Mouse (Mus musculus) ES-E14 (cell line): Measurements from ENCODE around the gene Shprh. TPM values are rescaled to one million over a fixed set of nuclear protein-coding genes. Genes with fewer than 3 reads are reported as not detected.
"Not testable (repeated sequence)": the region's sequence is repeated elsewhere in the genome, so short reads cannot be mapped to it uniquely, and the experiment has no call there.

Source experiments
- DNase-seq: peaks from one replicate; pipeline ENCODE4 v3.0.0-alpha.2; 2013; ENCODE audit warnings: low read depth, low spot score
- H3K27ac ChIP-seq: 2 replicates; pipeline ENCODE4 v1.5.1; 2012; ENCODE audit warnings: low read depth, mild to moderate bottlenecking, low read length, moderate library complexity, mixed read lengths; ENCODE audit not compliant: poor library complexity, insufficient read depth, severe bottlenecking
- H3K36me3 ChIP-seq: 2 replicates; pipeline ENCODE4 v1.6.1; 2012; ENCODE audit warnings: mild to moderate bottlenecking, low read length, moderate library complexity, mixed read lengths; ENCODE audit not compliant: control insufficient read depth, poor library complexity, insufficient read depth, severe bottlenecking
- H3K4me1 ChIP-seq, 2 experiments: fragments of 150-350 bp in 1 of 2; sonication (generic) in 1 of 2; 2 replicates each; pipeline ENCODE4 v1.6.1; 2012; ENCODE audit warnings: low read length in 2 of 2, mild to moderate bottlenecking in 1 of 2, mixed read lengths in 1 of 2; ENCODE audit not compliant: control insufficient read depth in 2 of 2, insufficient read depth in 2 of 2, poor library complexity in 1 of 2
- H3K4me3 ChIP-seq, 2 experiments: fragments of 150-350 bp in 1 of 2; sonication (generic) in 1 of 2; 2 replicates each; pipeline ENCODE4 v1.5.1; 2012; ENCODE audit warnings: low read length in 2 of 2, low read depth in 1 of 2, mild to moderate bottlenecking in 1 of 2, mixed read lengths in 1 of 2; ENCODE audit not compliant: insufficient read depth in 1 of 2, poor library complexity in 1 of 2, severe bottlenecking in 1 of 2
- H3K9ac ChIP-seq: 2 replicates; pipeline ENCODE4 v1.6.1; 2012; ENCODE audit warnings: low read depth, mild to moderate bottlenecking, low read length, mixed read lengths; ENCODE audit not compliant: poor library complexity, insufficient read depth, severe bottlenecking
- H3K9me3 ChIP-seq: fragments of 150-350 bp; sonication (generic); 2 replicates; pipeline ENCODE4 v1.6.1; 2012; ENCODE audit warnings: low read depth, mild to moderate bottlenecking, low read length; ENCODE audit not compliant: control insufficient read depth, insufficient read depth
- CHD2 ChIP-seq: IDR thresholded peaks from 2 replicates; pipeline ENCODE4 v1.6.1; 2014; ENCODE audit warnings: mild to moderate bottlenecking, low read depth, low read length, inconsistent platforms
- HCFC1 ChIP-seq: IDR thresholded peaks from 2 replicates; pipeline ENCODE4 v1.6.1; 2012; ENCODE audit warnings: low read length, inconsistent platforms, borderline replicate concordance; ENCODE audit not compliant: insufficient read depth
- MAFK ChIP-seq: IDR thresholded peaks from 2 replicates; pipeline ENCODE4 v1.6.1; 2014; ENCODE audit warnings: mild to moderate bottlenecking, low read depth, low read length, inconsistent platforms; ENCODE audit not compliant: insufficient read depth
- ZC3H11A ChIP-seq: IDR thresholded peaks from 2 replicates; pipeline ENCODE4 v1.6.1; 2012; ENCODE audit warnings: low read depth, mild to moderate bottlenecking, inconsistent platforms, low read length, borderline replicate concordance
- ZNF384 ChIP-seq: IDR thresholded peaks from 2 replicates; pipeline ENCODE4 v1.6.1; 2012; ENCODE audit warnings: low read depth, low read length, inconsistent platforms
- in situ Hi-C, 2 experiments: fragments of 600-800 bp; cut with MboI; formaldehyde crosslinking; loops; one replicate each; pipeline ENCODE4 v1.15.1; 2025; ENCODE audit warnings: low sequenced_read_pairs in 2 of 2, inconsistent platforms in 1 of 2; ENCODE audit not compliant: unreplicated experiment in 2 of 2
- total RNA-seq: library from RNA; depleted of rRNA; stranded (reverse); fragments of 300-350 nt; gene quantifications from 2 replicates; pipeline ENCODE4 v1.2.3, GENCODE M21; 2012; rRNA removed

Shprh gene
- total RNA-seq, 1 experiment, result 23.1 TPM

DNA sequence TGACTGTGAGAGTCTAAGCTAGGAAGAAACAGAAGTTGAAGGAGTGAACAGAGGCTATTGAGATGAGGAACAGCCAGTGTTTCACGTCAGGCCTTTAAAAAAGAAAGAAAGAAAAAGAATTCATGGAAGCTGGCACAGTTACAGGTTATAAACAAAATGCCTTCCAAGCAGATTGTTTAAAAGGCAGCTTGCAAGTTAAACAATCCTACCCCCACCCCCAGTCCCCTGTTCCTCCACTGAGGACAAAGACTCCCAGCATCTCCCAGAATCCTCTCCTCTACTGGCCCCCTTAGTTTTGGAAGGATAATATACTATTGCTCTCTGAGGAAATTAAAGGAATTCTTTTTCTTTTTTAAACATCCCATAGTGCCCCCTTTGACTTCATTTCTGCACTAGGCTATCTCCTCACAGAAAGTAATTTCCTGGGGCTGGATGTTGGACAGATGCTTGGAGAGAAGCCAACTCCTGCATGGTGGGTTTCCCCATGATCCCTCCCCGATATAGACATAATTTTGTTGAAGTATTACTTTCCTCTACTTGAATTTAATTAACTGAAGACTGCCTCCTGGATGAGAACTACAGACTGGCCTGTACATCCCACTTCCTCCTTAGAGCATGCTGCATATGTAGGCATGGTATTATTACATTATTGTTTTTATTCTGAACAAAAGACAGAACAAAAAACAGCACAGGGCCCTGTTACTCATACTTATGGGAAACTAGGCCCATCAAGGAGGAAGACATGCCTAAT, 101.2 kb downstream of the Shprh start:
- H3K36me3 ChIP-seq, result no peaks in the 10 kb centered on the region
- H3K9ac ChIP-seq, result no peak overlapping the region
- in situ Hi-C loops, result no loop called here
- H3K9me3 ChIP-seq, result no peaks in the 10 kb centered on the region
- no peak overlapping the region for H3K27ac ChIP-seq
- no peak overlapping the region for H3K4me3 ChIP-seq
- no peak for DNase-seq
- no peak for TF ChIP-seq ZC3H11A
- no peak for TF ChIP-seq ZNF384
- no peak for TF ChIP-seq HCFC1
- no peak for TF ChIP-seq CHD2
- TF ChIP-seq MAFK, result no peak
- H3K4me1 ChIP-seq, result no peaks in the 10 kb centered on the region

DNA sequence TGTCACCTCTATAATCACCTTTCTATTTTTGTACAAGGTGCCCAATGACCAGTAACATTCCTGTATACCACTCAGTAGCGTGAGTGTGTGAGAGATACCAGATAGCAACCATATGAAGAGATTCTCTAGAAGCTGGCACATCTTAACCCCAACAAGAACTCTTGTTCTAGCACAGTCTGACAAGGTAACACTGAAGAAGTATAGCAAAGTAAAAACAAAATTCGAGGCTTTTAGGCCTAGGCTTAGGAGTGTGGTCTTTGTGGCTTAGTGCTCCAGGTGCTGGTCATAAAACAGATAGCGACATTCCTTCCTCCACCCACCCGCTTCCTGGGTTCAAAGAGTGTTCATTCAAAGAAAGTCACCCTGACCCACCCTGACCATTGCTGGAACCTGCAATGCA, 104.4 kb downstream of the Shprh start:
- DNase-seq, H3K9me3 ChIP-seq, H3K36me3 ChIP-seq, H3K4me3 ChIP-seq, H3K9ac ChIP-seq, H3K4me1 ChIP-seq, in situ Hi-C loops, H3K27ac ChIP-seq: not testable (repeated sequence)

DNA sequence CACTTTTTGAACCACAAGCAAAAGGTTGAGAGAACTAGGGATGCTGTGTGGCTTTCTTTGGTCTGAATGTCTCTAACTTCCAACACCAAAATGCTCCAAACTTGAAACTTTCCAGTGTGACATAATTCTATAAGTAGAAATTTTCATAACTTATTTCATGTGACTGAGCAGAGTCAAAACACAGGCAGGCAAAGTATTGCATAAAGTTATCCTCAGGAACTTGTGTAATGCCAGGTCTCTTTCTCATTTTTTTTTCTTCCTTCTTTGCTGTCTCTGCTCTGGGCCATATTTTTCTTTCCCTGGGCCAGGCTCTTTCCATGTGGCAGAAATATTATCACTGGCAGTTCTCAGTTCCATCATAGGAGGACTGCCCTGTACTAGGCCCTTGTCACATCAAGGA, 110.9 kb downstream of the Shprh start:
- no peak for DNase-seq

DNA sequence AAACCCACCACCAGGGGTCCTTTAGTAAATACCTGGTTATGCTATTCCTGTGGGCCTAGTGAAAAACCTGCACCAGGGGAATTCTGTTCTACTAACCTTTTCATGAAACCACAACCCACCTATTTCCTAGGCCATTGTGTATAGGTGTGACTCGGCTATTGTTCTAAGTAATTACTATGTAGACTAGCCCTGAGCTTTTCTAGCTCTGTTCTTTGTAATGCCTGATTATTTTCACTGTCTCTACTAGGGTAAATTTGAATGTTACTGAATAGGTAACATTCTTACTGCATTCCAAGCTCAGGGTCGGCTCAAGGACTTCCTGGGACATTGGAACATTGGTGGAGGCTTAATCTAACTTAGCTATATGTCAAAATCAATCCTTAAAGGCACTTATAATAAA, 113.1 kb downstream of the Shprh start:
- in situ Hi-C loops, H3K36me3 ChIP-seq, H3K9ac ChIP-seq, H3K9me3 ChIP-seq, H3K4me3 ChIP-seq, H3K27ac ChIP-seq, DNase-seq, H3K4me1 ChIP-seq: not testable (repeated sequence)

More for the DNA sequence above, 110.9 kb downstream of the Shprh start:
- in situ Hi-C loops, result no loop called here
- Histone ChIP-seq H3K9me3 (peaks cover 6% of the 10 kb centered on the region; the same call in 1 of the 2 replicates), H3K4me1 (peaks cover 2 to 3% of the 10 kb centered on the region in 2 experiments; a peak in 1 of 4 replicates), H3K27ac (no peak overlapping the region), H3K9ac (no peak overlapping the region), H3K4me3 (no peak overlapping the region), H3K36me3 (no peaks in the 10 kb centered on the region)
- TF ChIP-seq MAFK, result no peak
- no peak for TF ChIP-seq HCFC1
- TF ChIP-seq ZC3H11A, result no peak
- TF ChIP-seq CHD2, result no peak
- TF ChIP-seq ZNF384, result no peak

DNA sequence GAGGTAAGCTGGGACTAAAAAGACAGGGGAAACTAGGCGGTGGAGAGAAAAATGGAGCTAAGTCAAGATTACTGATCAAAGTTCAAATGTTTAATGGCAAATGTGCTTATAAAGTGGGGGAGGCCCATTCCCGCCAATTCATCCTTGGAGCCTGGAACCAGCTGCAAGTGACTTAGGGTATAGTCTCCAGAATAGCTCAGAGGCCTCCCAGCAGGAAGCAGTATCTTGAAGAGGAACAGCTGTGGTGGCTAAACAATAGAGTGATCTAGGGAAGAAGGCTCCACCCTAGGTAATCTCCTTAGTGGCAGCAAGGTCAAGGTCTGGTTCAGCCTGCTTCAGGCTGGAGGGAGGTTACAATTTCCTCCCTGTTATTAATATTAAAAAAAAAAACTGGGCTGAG, 114.6 kb downstream of the Shprh start:
- H3K9me3 ChIP-seq, H3K4me1 ChIP-seq, H3K4me3 ChIP-seq, DNase-seq, H3K9ac ChIP-seq, in situ Hi-C loops, H3K36me3 ChIP-seq: not testable (repeated sequence)
- 0 out of 2 replicates have a peak, but pooled peaks have one; percentile 24 for TF ChIP-seq CHD2
- H3K27ac ChIP-seq, result peak overlapping the region; percentile 48; the same call in 1 of the 2 replicates

Other genes with a start within 250 kb of the Shprh start
- gene Grm1, start 67.1 kb upstream of the Shprh start, total RNA-seq, result not detected in 2 replicates
- gene Fbxo30, start 131.9 kb downstream of the Shprh start, total RNA-seq, result 20.7 and 26.9 TPM in 2 replicates
- gene Epm2a, start 194.0 kb downstream of the Shprh start, total RNA-seq, result 1.6 and 2.1 TPM in 2 replicates